Comparison of ENCODE assay signal across 7 mouse cellular contexts in genomic region chr19:57211444-57212111, GRCm38 (mm10).
DNase-seq lines count a peak whose midpoint lies in the region; ATAC-seq and TF ChIP-seq lines count a peak whose summit lies in the region.

No protein-coding gene starts in this region.

- no peaks in the 10 kb centered on the region for H3K9me3 ChIP-seq in kidney, postnatal 0 days (replicated peaks; ENCODE audit: low read length)
- H3K9me3 ChIP-seq in lung, embryonic 14.5 days (ENCODE audit: low read depth, low read length) = no peaks in the 10 kb centered on the region

- no peak for TF ChIP-seq CTCF in kidney, postnatal 0 days (IDR thresholded peaks at IDR 0.05; ENCODE audit: low read depth)
- peak; percentile 27; the same call in 1 of the 2 replicates for TF ChIP-seq CTCF in lung, embryonic 14.5 days (IDR thresholded peaks at IDR 0.05; ENCODE audit: low read depth)

- peak; percentile 65 for DNase-seq in 416B (ENCODE audit: low read depth)
- peak; percentile 37 to 39 for DNase-seq in B cell, adult 2 months
- DNase-seq in kidney, postnatal 0 days (ENCODE audit: low spot score) = peak; percentile 23
- peak; percentile 54 for DNase-seq in lung, embryonic 14.5 days
- peak; percentile 36 to 56 for DNase-seq in thymus, adult 18-20 months
- DNase-seq in embryo, embryonic 9.5 days (ENCODE audit: extremely low spot score) = no peak

- H3K36me3 ChIP-seq in kidney, postnatal 0 days (ENCODE audit: insufficient read depth, low read length) = no peaks in the 10 kb centered on the region
- no peaks in the 10 kb centered on the region for H3K36me3 ChIP-seq in lung, embryonic 14.5 days (ENCODE audit: insufficient read depth)

- no peak overlapping the region for H3K9ac ChIP-seq in kidney, postnatal 0 days (ENCODE audit: low read depth, low read length)
- no peak overlapping the region for H3K9ac ChIP-seq in lung, embryonic 14.5 days

- H3K4me1 ChIP-seq in kidney, postnatal 0 days (replicated peaks; ENCODE audit: insufficient read depth, low read length) = peaks cover 5% of the 10 kb centered on the region; the same call in 1 of the 2 replicates
- 0 out of 2 replicates have a peak, but pooled peaks cover 4% of the 10 kb centered on the region for H3K4me1 ChIP-seq in lung, embryonic 14.5 days (ENCODE audit: insufficient read depth)

- no peaks in the 10 kb centered on the region for H3K27me3 ChIP-seq in kidney, postnatal 0 days (ENCODE audit: insufficient read depth, low read length)
- H3K27me3 ChIP-seq in lung, embryonic 14.5 days (ENCODE audit: insufficient read depth, low read length) = no peaks in the 10 kb centered on the region

- peak; percentile 79 for ATAC-seq in common myeloid progenitor, adult 5-6 weeks (replicated peaks; ENCODE audit: low read depth, poor library complexity, severe bottlenecking)
- ATAC-seq in kidney, postnatal 0 days (replicated peaks; ENCODE audit: low FRiP score, low read depth) = no peak
- no peak; the same call in 1 of the 2 replicates for ATAC-seq in lung, embryonic 14.5 days (ENCODE audit: insufficient read depth)

- H3K27ac ChIP-seq in kidney, postnatal 0 days = 0 out of 2 replicates have a peak overlapping the region, but pooled peaks have one; percentile 31
- peak overlapping the region; percentile 60; the same call in 1 of the 2 replicates for H3K27ac ChIP-seq in lung, embryonic 14.5 days (ENCODE audit: low read depth)

- no peak overlapping the region for H3K4me2 ChIP-seq in kidney, postnatal 0 days (ENCODE audit: low read length)
- no peak overlapping the region for H3K4me2 ChIP-seq in lung, embryonic 14.5 days

- 74% methylated on average over 15 of the region's 15 CpGs for WGBS in kidney, postnatal 0 days
- WGBS in lung, embryonic 14.5 days = 66% methylated on average over 15 of the region's 15 CpGs

- no peak overlapping the region for H3K4me3 ChIP-seq in kidney, postnatal 0 days (replicated peaks; ENCODE audit: low read depth, low read length)
- no peak overlapping the region for H3K4me3 ChIP-seq in lung, embryonic 14.5 days (ENCODE audit: low read depth, low read length)
